Mouse (Mus musculus) liver, postnatal 0 days (tissue): ENCODE results near the gene Gprc5a.

Source experiments
- CTCF ChIP-seq: sonication (generic); IDR thresholded peaks from 2 replicates; pipeline ENCODE4 v1.5.1; 2016; ENCODE audit warnings: antibody characterized with exemption, low read depth
- EP300 ChIP-seq: IDR thresholded peaks from 2 replicates; pipeline ENCODE4 v1.6.1; 2016; ENCODE audit warnings: antibody characterized with exemption, low read depth, mild to moderate bottlenecking

DNA sequence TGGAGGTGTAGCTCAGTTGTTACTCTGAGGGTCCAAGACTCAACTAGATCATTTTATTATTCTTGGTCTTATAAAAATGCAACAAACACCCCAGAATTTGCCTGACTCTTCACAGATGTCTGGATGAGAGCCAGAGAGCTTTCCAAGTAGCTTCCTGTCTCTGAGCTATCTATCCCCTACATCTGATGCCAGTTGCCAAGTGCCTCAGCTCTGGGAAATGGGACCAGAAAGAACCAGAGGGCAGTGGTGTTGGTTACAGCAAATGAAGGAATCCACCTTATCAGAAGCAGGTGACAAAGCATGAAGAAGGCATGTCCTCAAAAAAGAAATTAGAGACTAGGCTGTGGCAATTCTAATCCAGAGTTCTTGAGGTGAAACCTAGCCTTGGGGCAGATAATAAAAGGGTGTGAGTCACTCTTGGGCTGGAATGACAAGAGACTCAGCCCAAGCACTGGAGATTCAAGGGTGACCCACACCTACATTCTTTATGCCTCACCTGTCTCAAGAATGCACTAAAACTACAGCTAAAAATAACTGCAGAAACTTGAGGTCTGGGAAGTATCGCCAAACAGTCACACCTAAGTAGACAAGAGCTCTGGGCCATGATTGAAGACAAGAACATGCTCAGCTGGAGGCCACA is 40.5 kb upstream of the Gprc5a start:
- TF ChIP-seq CTCF, result no peak
- no peak for TF ChIP-seq EP300
